Mouse (Mus musculus) liver, postnatal 0 days (tissue): ENCODE measurements around the gene Hapln2. TPM values are rescaled to one million over a fixed set of nuclear protein-coding genes. Genes with fewer than 3 reads are reported as not detected.

Source experiments
- ATAC-seq: fragments of 200-750 bp; cut with Nextera tagmentation; 2 replicates; pipeline ENCODE4 v1.8.0; 2017; ENCODE audit warnings: mild to moderate bottlenecking, moderate library complexity
- DNase-seq: peaks from one replicate; pipeline ENCODE4 v3.0.0-alpha.2; 2016
- H3K27ac ChIP-seq: fragments of 300-500 bp; sonication (generic); 2 replicates; pipeline ENCODE4 v1.5.1; 2014; ENCODE audit warnings: antibody characterized with exemption, moderate library complexity, mild to moderate bottlenecking, low read depth
- H3K27me3 ChIP-seq: fragments of 300-500 bp; sonication (generic); 2 replicates; pipeline ENCODE4 v1.6.1; 2014; ENCODE audit warnings: low read length, control low read depth, mixed read lengths; ENCODE audit not compliant: insufficient read depth
- H3K36me3 ChIP-seq: fragments of 300-500 bp; sonication (generic); replicated peaks from 2 replicates; pipeline ENCODE4 v1.6.1; 2014; ENCODE audit warnings: mild to moderate bottlenecking, control low read depth, low read length, moderate library complexity, mixed read lengths; ENCODE audit not compliant: insufficient read depth
- H3K4me1 ChIP-seq: fragments of 300-500 bp; sonication (generic); 2 replicates; pipeline ENCODE4 v1.6.1; 2014; ENCODE audit warnings: antibody characterized with exemption, mild to moderate bottlenecking, control low read depth; ENCODE audit not compliant: insufficient read depth
- H3K4me2 ChIP-seq: fragments of 300-500 bp; sonication (generic); 2 replicates; pipeline ENCODE4 v1.6.1; 2014; ENCODE audit warnings: low read depth, mild to moderate bottlenecking, low read length, moderate library complexity, mixed read lengths
- H3K4me3 ChIP-seq: fragments of 300-500 bp; sonication (generic); 2 replicates; pipeline ENCODE4 v1.5.1; 2014; ENCODE audit warnings: low read depth, low read length
- H3K9ac ChIP-seq: fragments of 300-500 bp; sonication (generic); replicated peaks from 2 replicates; pipeline ENCODE4 v1.6.1; 2014; ENCODE audit warnings: mild to moderate bottlenecking, moderate library complexity
- H3K9me3 ChIP-seq: fragments of 300-500 bp; sonication (generic); 2 replicates; pipeline ENCODE4 v1.6.1; 2016; ENCODE audit warnings: mild to moderate bottlenecking, control low read depth, low read length, mixed read lengths
- CTCF ChIP-seq: sonication (generic); IDR thresholded peaks from 2 replicates; pipeline ENCODE4 v1.5.1; 2016; ENCODE audit warnings: antibody characterized with exemption, low read depth
- EP300 ChIP-seq: IDR thresholded peaks from 2 replicates; pipeline ENCODE4 v1.6.1; 2016; ENCODE audit warnings: antibody characterized with exemption, low read depth, mild to moderate bottlenecking
- WGBS: fragments of 180-500 bp; shearing (Covaris S2); extraction: QIAGEN DNeasy Blood & Tissue Kit; methylation state at CpG from one replicate; pipeline ENCODE4 v1.1.7; 2014; ENCODE audit not compliant: insufficient replicate concordance; 5-methylcytosine and 5-hydroxymethylcytosine counted together
- polyA plus RNA-seq: library from polyadenylated mRNA; unstranded; fragments of >200 nt; fragmentation: Nextera tagmentation; extraction: Ambion mirVana; gene quantifications from 2 replicates; pipeline ENCODE4 v1.2.1, GENCODE M21; 2015

Hapln2 gene
- polyA plus RNA-seq, 1 experiment from 2014 or later: not detected

DNA sequence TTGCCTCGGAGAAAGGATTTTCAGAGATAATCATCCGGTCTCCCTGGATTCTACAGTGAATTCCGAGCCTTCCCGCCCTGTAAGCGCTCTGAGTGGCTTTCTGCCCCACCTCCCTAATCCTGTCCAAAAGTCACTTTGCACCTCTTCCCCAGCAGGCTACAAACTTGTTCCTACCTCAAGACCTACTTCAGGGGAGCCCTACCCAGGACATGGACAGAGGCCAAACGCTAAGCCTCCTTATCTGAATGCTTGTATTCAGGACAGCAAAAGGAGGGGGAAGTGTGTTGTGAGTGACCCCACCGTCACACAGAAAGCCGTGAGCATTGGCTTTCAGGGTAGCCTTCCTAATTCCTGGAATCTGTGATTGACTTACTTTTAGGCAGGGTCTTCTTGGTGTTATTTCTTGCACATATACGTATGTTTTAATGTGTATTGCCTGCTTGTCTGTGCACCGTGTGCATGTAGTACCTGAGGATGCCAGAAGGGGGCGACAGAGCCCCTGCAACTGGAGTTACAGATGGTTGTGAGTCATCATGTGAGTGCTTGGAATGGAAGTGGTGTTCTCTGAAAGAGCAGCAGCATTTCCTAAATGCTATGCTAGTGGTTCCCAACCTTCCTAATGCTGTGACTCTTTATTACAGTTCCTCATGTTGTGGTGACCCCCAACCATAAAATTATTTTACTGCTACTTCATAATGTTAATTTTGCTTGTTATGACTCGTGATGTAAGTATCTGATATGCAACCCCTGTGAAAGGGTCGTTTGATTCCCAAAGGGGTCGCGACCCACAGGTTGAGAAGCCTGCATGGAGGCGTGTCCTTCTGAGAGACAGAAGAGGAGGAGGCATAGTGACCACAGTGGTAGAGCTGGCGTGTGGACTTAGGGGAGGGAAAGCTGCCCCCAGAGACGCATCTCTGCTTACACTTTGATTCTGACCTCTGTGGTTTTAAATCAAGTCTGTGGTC, 21.3 kb downstream of the Hapln2 start:
- WGBS: 71% methylated on average over 18 of the region's 18 CpGs
- Histone ChIP-seq H3K27me3 (peaks cover 30% of the 10 kb centered on the region), H3K4me3 (no peak overlapping the region), H3K4me1 (no peaks in the 10 kb centered on the region), H3K9me3 (no peaks in the 10 kb centered on the region; the same call in 1 of the 2 replicates), H3K36me3 (no peaks in the 10 kb centered on the region), H3K9ac (no peak overlapping the region), H3K4me2 (no peak overlapping the region), H3K27ac (no peak overlapping the region)
- DNase-seq: no peak
- TF ChIP-seq CTCF (peak; percentile 70), EP300 (no peak)
- ATAC-seq: no peak

DNA sequence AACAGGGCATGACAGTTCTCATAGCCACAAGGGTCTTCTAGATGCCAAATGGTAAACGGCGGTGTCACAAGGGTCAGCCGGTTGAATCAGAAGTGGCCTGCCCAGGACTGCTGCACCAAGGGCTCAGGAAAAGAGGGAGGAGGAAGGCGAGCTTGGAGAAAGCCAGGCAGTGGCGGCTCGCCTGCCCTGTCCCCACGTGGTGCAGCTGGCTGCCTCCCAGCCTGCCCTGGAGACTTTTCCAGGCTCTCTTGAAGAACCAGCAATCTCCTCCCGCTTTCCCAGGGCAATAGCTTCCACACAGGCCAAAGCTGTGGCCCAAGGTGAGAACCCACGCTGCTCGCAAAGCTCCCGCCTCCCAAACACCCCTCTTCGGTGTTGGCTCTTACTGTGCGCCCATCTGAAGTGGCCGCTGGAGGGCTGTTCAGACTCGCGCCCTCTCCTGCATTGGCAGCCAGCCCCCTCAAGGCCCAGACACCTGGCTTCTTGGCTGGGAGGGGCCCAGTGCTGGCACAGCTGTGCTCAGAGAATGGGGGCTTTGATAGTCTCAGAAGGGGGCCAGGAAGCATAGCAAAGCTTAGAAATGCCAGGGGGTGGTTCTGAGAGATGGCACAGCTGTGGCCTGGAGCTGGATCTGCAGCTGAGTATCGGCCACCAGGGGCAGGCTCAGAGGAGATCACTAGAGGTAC, 24.9 kb downstream of the Hapln2 start:
- Histone ChIP-seq H3K4me2 (no peak overlapping the region), H3K27ac (no peak overlapping the region), H3K9me3 (no peaks in the 10 kb centered on the region; the same call in 1 of the 2 replicates), H3K4me1 (no peaks in the 10 kb centered on the region), H3K9ac (no peak overlapping the region), H3K36me3 (no peaks in the 10 kb centered on the region), H3K27me3 (peaks cover 66% of the 10 kb centered on the region), H3K4me3 (no peak overlapping the region)
- TF ChIP-seq CTCF: no peak
- TF ChIP-seq EP300: no peak
- ATAC-seq (no peak), DNase-seq (no peak)
- WGBS: 5% methylated on average over 17 of the region's 17 CpGs

DNA sequence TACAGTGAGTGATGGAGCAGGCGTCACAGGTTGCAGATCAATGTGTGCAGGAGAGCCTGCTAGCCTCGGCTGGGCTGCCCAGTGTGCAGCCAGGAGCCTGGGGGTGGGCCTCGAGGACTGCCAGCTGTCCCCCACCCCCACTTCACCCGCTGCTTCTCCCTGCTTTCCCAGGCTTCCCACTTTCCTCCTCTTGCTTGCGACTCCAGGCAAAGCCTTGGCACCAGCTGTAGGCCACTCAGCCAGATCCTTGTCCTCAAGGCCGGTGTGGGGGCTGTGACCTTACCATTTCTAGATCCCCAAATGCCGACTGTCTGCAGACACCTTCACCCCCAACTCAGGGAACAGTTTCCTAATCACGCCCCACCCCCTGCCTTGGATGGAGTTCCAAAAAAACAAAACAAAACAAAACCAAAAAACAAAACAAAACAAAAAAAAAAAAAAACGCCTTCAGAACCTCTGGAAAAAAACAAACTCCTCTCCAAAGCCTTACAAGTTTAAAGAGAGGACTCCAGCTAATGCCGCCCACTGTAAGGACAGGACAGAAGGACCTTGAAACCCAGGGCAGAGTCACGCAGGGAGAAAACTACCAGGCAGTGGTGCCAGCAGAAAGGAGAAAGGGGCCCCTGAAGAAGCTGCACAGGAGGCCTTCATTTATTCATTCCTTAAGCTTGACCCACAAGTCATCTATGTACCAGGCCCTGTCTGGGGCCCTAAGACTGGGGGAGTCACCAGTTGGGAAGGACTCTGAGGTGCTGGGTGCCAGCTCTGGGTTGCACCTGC, 26.4 kb downstream of the Hapln2 start:
- no peaks in the 10 kb centered on the region for H3K36me3 ChIP-seq
- TF ChIP-seq CTCF (no peak), EP300 (no peak)
- ATAC-seq (no peak), DNase-seq (no peak)
- 0 out of 2 replicates have a peak, but pooled peaks cover 4% of the 10 kb centered on the region for H3K4me1 ChIP-seq
- H3K4me2 ChIP-seq: no peak overlapping the region
- 11% methylated on average over 11 of the region's 11 CpGs for WGBS
- H3K4me3 ChIP-seq: no peak overlapping the region
- H3K9ac ChIP-seq: no peak overlapping the region
- H3K9me3 ChIP-seq: no peaks in the 10 kb centered on the region; the same call in 1 of the 2 replicates
- H3K27me3 ChIP-seq: peaks cover 80% of the 10 kb centered on the region
- no peak overlapping the region for H3K27ac ChIP-seq

DNA sequence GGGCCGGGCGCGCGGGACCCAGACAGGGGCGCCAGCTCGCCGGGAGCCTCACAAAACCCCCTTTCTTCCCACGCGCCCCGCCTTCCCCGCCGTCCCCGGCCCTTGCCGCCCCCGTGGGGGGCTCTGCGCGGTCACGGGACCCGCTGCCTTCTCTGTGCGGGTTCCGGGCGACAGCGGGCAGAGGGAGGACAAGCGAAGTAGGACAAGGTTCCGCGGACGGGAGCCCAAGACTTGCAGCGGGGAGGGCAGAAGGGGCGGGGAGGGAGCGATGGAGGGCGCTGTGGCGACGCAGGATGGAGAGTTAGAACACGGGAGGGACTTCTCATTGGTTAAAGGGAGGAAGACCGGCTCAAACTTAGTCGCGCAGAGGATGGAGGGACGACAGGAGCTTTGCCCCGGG, 27.2 kb downstream of the Hapln2 start, which contains the start of gene Bcan:
TSS of gene Bcan (minus strand) at position 50 of the 400 bp plus-strand sequence.
- Histone ChIP-seq H3K4me1 (0 out of 2 replicates have a peak, but pooled peaks cover 4% of the 10 kb centered on the region), H3K4me2 (peak within 1 kb of the TSS; percentile 47), H3K36me3 (no peaks in the 10 kb centered on the region), H3K9ac (no peak within 1 kb of the TSS), H3K27ac (no peak within 1 kb of the TSS), H3K27me3 (peaks cover 83% of the 10 kb centered on the region), H3K4me3 (no peak within 1 kb of the TSS), H3K9me3 (no peaks in the 10 kb centered on the region)
- TF ChIP-seq EP300 (no peak), CTCF (no peak)
- ATAC-seq (no peak), DNase-seq (no peak)
- 2% methylated on average over 38 of the region's 39 CpGs for WGBS

DNA sequence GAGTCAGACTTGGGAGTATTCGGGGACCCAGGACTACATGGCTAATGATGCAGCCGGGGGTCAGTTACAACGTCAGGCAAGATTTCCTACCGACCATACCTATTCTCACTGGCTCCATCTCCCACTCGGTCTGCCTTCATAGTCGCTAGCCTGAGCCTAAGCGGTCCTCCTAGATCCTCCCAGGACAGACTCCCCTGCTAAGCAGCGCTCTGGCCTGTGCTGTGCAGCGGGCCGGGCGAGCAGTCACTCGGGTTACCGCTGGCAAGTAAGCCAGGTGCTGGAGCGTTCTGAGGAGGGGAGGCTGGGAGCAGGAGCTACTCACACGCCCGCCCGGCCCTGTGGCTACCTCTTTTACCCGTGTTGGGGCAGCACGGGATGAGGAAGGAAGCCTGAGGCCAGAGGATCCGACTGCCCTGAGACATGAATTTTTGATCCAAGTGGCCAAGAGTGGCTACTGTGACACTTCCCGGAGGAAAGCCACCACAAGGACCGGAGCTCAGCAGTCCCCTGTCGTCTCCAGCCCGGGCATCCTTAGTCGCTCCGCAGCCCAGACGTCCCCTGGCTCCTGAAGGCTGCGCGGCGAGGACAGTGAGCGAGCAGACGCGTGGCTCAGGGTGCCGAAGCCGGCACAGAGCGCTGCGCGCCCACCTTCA, 28.0 kb downstream of the Hapln2 start:
- Histone ChIP-seq H3K27ac (no peak overlapping the region), H3K4me3 (no peak overlapping the region), H3K9ac (no peak overlapping the region), H3K4me2 (no peak overlapping the region), H3K36me3 (no peaks in the 10 kb centered on the region), H3K27me3 (peaks cover 91% of the 10 kb centered on the region), H3K9me3 (no peaks in the 10 kb centered on the region), H3K4me1 (0 out of 2 replicates have a peak, but pooled peaks cover 4% of the 10 kb centered on the region)
- whole genome bisulfite sequencing: 2% methylated on average over 37 of the region's 38 CpGs
- ATAC-seq (no peak), DNase-seq (no peak)
- TF ChIP-seq CTCF (no peak), EP300 (no peak)
